ENCODE assay signal across 11 mouse cellular contexts in genomic region chr5:146692976-146693361, GRCm38 (mm10).
DNase-seq lines count a peak whose midpoint lies in the region; ATAC-seq and TF ChIP-seq lines count a peak whose summit lies in the region.
"Had no signal": no experiment of that assay in that cellular context is flagged by ENCODE, and none has a peak within 500 bp of the region (broad histone marks: within the 10 kb centered on the region; RNA-seq: fewer than 3 reads in every experiment).

No protein-coding gene starts in this region.

- no peaks in the 10 kb centered on the region for H3K36me3 ChIP-seq in heart, embryonic 12.5 days
- H3K36me3 ChIP-seq in lung, embryonic 15.5 days, result no peaks in the 10 kb centered on the region
- H3K36me3 ChIP-seq in intestine, embryonic 16.5 days (ENCODE audit: control insufficient read depth, insufficient read depth, low read length), result no peaks in the 10 kb centered on the region
- no peaks in the 10 kb centered on the region for H3K36me3 ChIP-seq in small intestine, adult 2 months (ENCODE audit: control insufficient read depth, insufficient read depth, low read length)

- no peaks in the 10 kb centered on the region for H3K9me3 ChIP-seq in heart, embryonic 12.5 days (replicated peaks)
- no peaks in the 10 kb centered on the region for H3K9me3 ChIP-seq in lung, embryonic 15.5 days
- H3K9me3 ChIP-seq in intestine, embryonic 16.5 days (ENCODE audit: control insufficient read depth, low read length), result no peaks in the 10 kb centered on the region

- no peak overlapping the region for H3K4me3 ChIP-seq in heart, embryonic 12.5 days
- no peak overlapping the region for H3K4me3 ChIP-seq in lung, embryonic 15.5 days
- H3K4me3 ChIP-seq in lung, adult 2 months (replicated peaks; ENCODE audit: extremely low read depth, low read depth, low read length), result no peak overlapping the region
- H3K4me3 ChIP-seq in intestine, embryonic 16.5 days (ENCODE audit: low read length), result no peak overlapping the region; the same call in 1 of the 2 replicates
- no peak overlapping the region for H3K4me3 ChIP-seq in small intestine, adult 2 months (ENCODE audit: low read depth, low read length)
- H3K4me3 ChIP-seq: gastrocnemius, adult 2 months; left cerebral cortex, adult 2 months had no signal

- TF ChIP-seq POLR2A in lung, adult 2 months (IDR thresholded peaks at IDR 0.05; ENCODE audit: borderline replicate concordance, extremely low read depth, low read depth, low read length), result no peak
- TF ChIP-seq POLR2A in small intestine, adult 2 months (IDR thresholded peaks at IDR 0.05; ENCODE audit: low read depth, low read length), result no peak

- intact Hi-C loops in heart, postnatal 10 days (cut with DNase I), result no loop called here

- no peak overlapping the region for H3K4me2 ChIP-seq in heart, embryonic 12.5 days
- no peak overlapping the region for H3K4me2 ChIP-seq in lung, embryonic 15.5 days
- H3K4me2 ChIP-seq in intestine, embryonic 16.5 days (ENCODE audit: low read depth, low read length), result peak overlapping the region; percentile 47; the same call in 1 of the 2 replicates

- no peak for DNase-seq in heart, postnatal 10 days
- DNase-seq in lung, adult 2 months, result no peak
- no peak for DNase-seq in yolk sac, embryonic 10.5 days (ENCODE audit: low spot score)
- no peak for DNase-seq in B cell, adult 2 months
- DNase-seq: gastrocnemius, adult 2 months; retina, postnatal 1 day had no signal

- no peak; the same call in 1 of the 2 replicates for ATAC-seq in heart, embryonic 12.5 days (ENCODE audit: insufficient number of reproducible peaks, low FRiP score)
- peak; percentile 21; the same call in 1 of the 2 replicates for ATAC-seq in lung, embryonic 15.5 days (ENCODE audit: borderline replicate concordance, extremely low read depth, low FRiP score, low TSS enrichment)
- peak; percentile 79 for ATAC-seq in intestine, embryonic 16.5 days

- H3K27me3 ChIP-seq in heart, embryonic 12.5 days (replicated peaks), result no peaks in the 10 kb centered on the region
- no peaks in the 10 kb centered on the region for H3K27me3 ChIP-seq in lung, embryonic 15.5 days
- H3K27me3 ChIP-seq in intestine, embryonic 16.5 days (replicated peaks; ENCODE audit: control insufficient read depth, insufficient read depth, low read length), result no peaks in the 10 kb centered on the region
- no peaks in the 10 kb centered on the region for H3K27me3 ChIP-seq in small intestine, adult 2 months (ENCODE audit: control insufficient read depth, insufficient read depth, low read length)

- peak overlapping the region; percentile 41 for H3K27ac ChIP-seq in heart, embryonic 12.5 days (ENCODE audit: poor library complexity, severe bottlenecking)
- peak overlapping the region; percentile 70 for H3K27ac ChIP-seq in lung, embryonic 15.5 days
- peak overlapping the region; percentile 89 for H3K27ac ChIP-seq in intestine, embryonic 16.5 days (ENCODE audit: low read length)
- peak overlapping the region; percentile 100 for H3K27ac ChIP-seq in small intestine, adult 2 months (ENCODE audit: insufficient read depth, low read depth, low read length)
- H3K27ac ChIP-seq: gastrocnemius, adult 2 months; left cerebral cortex, adult 2 months had no signal

- no peak overlapping the region for H3K9ac ChIP-seq in heart, embryonic 12.5 days
- no peak overlapping the region for H3K9ac ChIP-seq in lung, embryonic 15.5 days
- H3K9ac ChIP-seq in intestine, embryonic 16.5 days (ENCODE audit: low read depth, low read length), result peak overlapping the region; percentile 53; the same call in 1 of the 2 replicates

- H3K4me1 ChIP-seq in heart, embryonic 12.5 days (replicated peaks), result peaks cover 14% of the 10 kb centered on the region
- H3K4me1 ChIP-seq in lung, embryonic 15.5 days, result peaks cover 15% of the 10 kb centered on the region
- H3K4me1 ChIP-seq in lung, adult 2 months (ENCODE audit: control insufficient read depth, insufficient read depth, low read length), result peaks cover 8% of the 10 kb centered on the region
- H3K4me1 ChIP-seq in intestine, embryonic 16.5 days (ENCODE audit: control insufficient read depth, insufficient read depth, low read length), result peaks cover 36% of the 10 kb centered on the region
- peaks cover 43% of the 10 kb centered on the region for H3K4me1 ChIP-seq in small intestine, adult 2 months (ENCODE audit: control insufficient read depth, insufficient read depth, insufficient read length, low read length)

- WGBS in heart, embryonic 12.5 days, result 39% methylated on average over 5 of the region's 5 CpGs
- WGBS in lung, embryonic 15.5 days, result 48% methylated on average over 5 of the region's 5 CpGs
- 62% methylated on average over 5 of the region's 5 CpGs for WGBS in lung, adult 2 months
- WGBS in intestine, embryonic 16.5 days, result 44% methylated on average over 5 of the region's 5 CpGs
- 17% methylated on average over 5 of the region's 5 CpGs for whole genome bisulfite sequencing in small intestine, adult 2 months

- TF ChIP-seq CTCF in lung, adult 2 months (IDR thresholded peaks at IDR 0.05; ENCODE audit: insufficient read depth, low read length), result no peak
- no peak for TF ChIP-seq CTCF in small intestine, adult 2 months (IDR thresholded peaks at IDR 0.05; ENCODE audit: extremely low read depth, insufficient read length, insufficient replicate concordance, low read depth, low read length)

Comparison
In these comparisons a context has a peak if more than half of its experiments do, and no peak if none do; other contexts are left out.
1. H3K27ac ChIP-seq: peak in every context shown above with its lines; median percentile 100 in small intestine, adult 2 months; 89 in intestine, embryonic 16.5 days; 70 in lung, embryonic 15.5 days; 41 in heart, embryonic 12.5 days.